Mouse (Mus musculus) thymus, adult 2 months (tissue): ENCODE measurements around the gene Pah. TPM values are rescaled to one million over a fixed set of nuclear protein-coding genes. Genes with fewer than 3 reads are reported as not detected.

Experiments
- DNase-seq: peaks from one replicate; pipeline ENCODE4 v3.0.0; 2021
- H3K27ac ChIP-seq: fragments of 200-500 bp; 2 replicates; pipeline ENCODE4 v1.5.1; 2012; ENCODE audit warnings: low read length, control low read depth; ENCODE audit not compliant: control insufficient read depth, insufficient read depth
- H3K27me3 ChIP-seq: fragments of 200-500 bp; 2 replicates; pipeline ENCODE4 v1.6.1; 2012; ENCODE audit warnings: mild to moderate bottlenecking, low read length, moderate library complexity, mixed read lengths; ENCODE audit not compliant: control insufficient read depth, insufficient read depth
- H3K36me3 ChIP-seq: fragments of 200-500 bp; 2 replicates; pipeline ENCODE4 v1.6.1; 2012; ENCODE audit warnings: mild to moderate bottlenecking, low read length, moderate library complexity; ENCODE audit not compliant: control insufficient read depth, insufficient read depth
- H3K4me1 ChIP-seq: fragments of 200-500 bp; replicated peaks from 2 replicates; pipeline ENCODE4 v1.6.1; 2012; ENCODE audit warnings: low read length; ENCODE audit not compliant: control insufficient read depth, insufficient read depth
- H3K4me3 ChIP-seq: fragments of 200-500 bp; 2 replicates; pipeline ENCODE4 v1.5.1; 2012; ENCODE audit warnings: mild to moderate bottlenecking, low read length, control low read depth, moderate library complexity; ENCODE audit not compliant: control insufficient read depth, insufficient read depth
- CTCF ChIP-seq: fragments of 200-500 bp; IDR thresholded peaks from 2 replicates; pipeline ENCODE4 v1.5.1; 2012; ENCODE audit warnings: mild to moderate bottlenecking, control low read depth, low read length, moderate library complexity, borderline replicate concordance; ENCODE audit not compliant: control insufficient read depth, poor library complexity, insufficient read depth; ENCODE audit errors: extremely low read depth
- POLR2A ChIP-seq: fragments of 200-500 bp; IDR thresholded peaks from 2 replicates; pipeline ENCODE4 v1.6.1; 2012; ENCODE audit warnings: mild to moderate bottlenecking, low read length, control low read depth, moderate library complexity; ENCODE audit not compliant: control insufficient read depth, poor library complexity, insufficient read depth; ENCODE audit errors: extremely low read depth
- WGBS: fragments of 180-500 bp; shearing (Covaris S2); methylation state at CpG from one replicate; pipeline ENCODE4 v1.1.7; 2018; 5-methylcytosine and 5-hydroxymethylcytosine counted together
- polyA plus RNA-seq: library from polyadenylated mRNA; depleted of rRNA; stranded (reverse); fragments of >200 nt; gene quantifications from 2 replicates; pipeline ENCODE4 v1.2.3, GENCODE M21; 2012

Pah gene
- polyA plus RNA-seq, 1 experiment, result 0.36 TPM

- Histone ChIP-seq H3K27me3 (no peaks in the 10 kb centered on the region), H3K27ac (no peak overlapping the region), H3K4me3 (no peak overlapping the region), H3K36me3 (no peaks in the 10 kb centered on the region), H3K4me1 (no peaks in the 10 kb centered on the region)
- TF ChIP-seq CTCF (no peak), POLR2A (no peak)
- no peak for DNase-seq
- WGBS, result 21% methylated on average over 7 of the region's 7 CpGs
Observed at GRCm38 (mm10) chr10:87501659-87502042, 19.9 kb upstream of the Pah start.

GRCm38 (mm10) chr10:87502283-87502682 is 19.3 kb upstream of the Pah start:
- Histone ChIP-seq H3K4me1 (no peaks in the 10 kb centered on the region), H3K36me3 (no peaks in the 10 kb centered on the region), H3K4me3 (no peak overlapping the region), H3K27me3 (no peaks in the 10 kb centered on the region), H3K27ac (no peak overlapping the region)
- DNase-seq, result no peak
- no peak for TF ChIP-seq POLR2A
- no peak for TF ChIP-seq CTCF
- 17% methylated on average over 5 of the region's 5 CpGs for WGBS

- H3K4me1 ChIP-seq, result no peaks in the 10 kb centered on the region
- TF ChIP-seq POLR2A, result no peak
- no peak for TF ChIP-seq CTCF
- H3K27ac ChIP-seq, result no peak overlapping the region
- 3% methylated on average over 10 of the region's 10 CpGs for WGBS
- H3K36me3 ChIP-seq, result no peaks in the 10 kb centered on the region
- peak; percentile 29 for DNase-seq
- H3K27me3 ChIP-seq, result no peaks in the 10 kb centered on the region
- no peak overlapping the region for H3K4me3 ChIP-seq
Observed at GRCm38 (mm10) chr10:87503946-87504345, 17.6 kb upstream of the Pah start.

GRCm38 (mm10) chr10:87508581-87508980 is 13.0 kb upstream of the Pah start:
- TF ChIP-seq POLR2A, result no peak
- no peak for TF ChIP-seq CTCF
- H3K27me3 ChIP-seq, result no peaks in the 10 kb centered on the region
- no peaks in the 10 kb centered on the region for H3K36me3 ChIP-seq
- no peak for DNase-seq
- H3K4me3 ChIP-seq, result no peak overlapping the region
- no peak overlapping the region for H3K27ac ChIP-seq
- H3K4me1 ChIP-seq, result no peaks in the 10 kb centered on the region
- WGBS, result 92% methylated on average over 4 of the region's 4 CpGs

- Histone ChIP-seq H3K27ac (no peak overlapping the region), H3K4me3 (no peak overlapping the region), H3K4me1 (no peaks in the 10 kb centered on the region), H3K36me3 (no peaks in the 10 kb centered on the region), H3K27me3 (no peaks in the 10 kb centered on the region)
- no peak for TF ChIP-seq CTCF
- no peak for TF ChIP-seq POLR2A
- no peak for DNase-seq
Observed at GRCm38 (mm10) chr10:87513052-87513451, 8.5 kb upstream of the Pah start.

- Histone ChIP-seq H3K27me3 (no peaks in the 10 kb centered on the region), H3K27ac (no peak overlapping the region), H3K4me3 (no peak overlapping the region), H3K4me1 (no peaks in the 10 kb centered on the region), H3K36me3 (no peaks in the 10 kb centered on the region)
- DNase-seq, result no peak
- 80% methylated on average over 2 of the region's 2 CpGs for WGBS
- TF ChIP-seq POLR2A (no peak), CTCF (no peak)
Observed at GRCm38 (mm10) chr10:87518585-87518984, 3.0 kb upstream of the Pah start.

GRCm38 (mm10) chr10:87520401-87521116 is 1.0 kb upstream of the Pah start:
- Histone ChIP-seq H3K27ac (no peak overlapping the region), H3K4me1 (no peaks in the 10 kb centered on the region), H3K4me3 (no peak overlapping the region), H3K36me3 (no peaks in the 10 kb centered on the region), H3K27me3 (no peaks in the 10 kb centered on the region)
- TF ChIP-seq POLR2A, result no peak
- 69% methylated on average over 4 of the region's 4 CpGs for WGBS
- no peak for DNase-seq
